ENCODE assay signal across 8 mouse cellular contexts in genomic region chr2:4917326-4918021, GRCm38 (mm10). TPM values are rescaled to one million over a fixed set of nuclear protein-coding genes. Genes with fewer than 3 reads are reported as not detected.
A peak's percentile ranks its signal among the peaks of the same experiment; 100 is the strongest.
DNase-seq lines count a peak whose midpoint lies in the region; ATAC-seq lines count a peak whose summit lies in the region.

No protein-coding gene starts in this region.

- no peaks in the 10 kb centered on the region for H3K27me3 ChIP-seq in hindbrain, embryonic 12.5 days

- H3K4me3 ChIP-seq in hindbrain, embryonic 12.5 days = no peak overlapping the region

- peak overlapping the region; percentile 19 for H3K4me2 ChIP-seq in hindbrain, embryonic 12.5 days (replicated peaks)

- H3K9ac ChIP-seq in hindbrain, embryonic 12.5 days = no peak overlapping the region

- 13% methylated on average over 8 of the region's 8 CpGs for WGBS in hindbrain, embryonic 12.5 days

- H3K27ac ChIP-seq in hindbrain, embryonic 12.5 days = no peak overlapping the region

- H3K36me3 ChIP-seq in hindbrain, embryonic 12.5 days = no peaks in the 10 kb centered on the region

- H3K9me3 ChIP-seq in hindbrain, embryonic 12.5 days (replicated peaks) = no peaks in the 10 kb centered on the region

- H3K4me1 ChIP-seq in hindbrain, embryonic 12.5 days = peaks cover 7% of the 10 kb centered on the region

- peak; percentile 84 for DNase-seq in NIH3T3 (ENCODE audit: low read depth)
- peak; percentile 64 for DNase-seq in cerebellum, adult 8-10 months
- DNase-seq in forelimb bud, embryonic 11.5 days (ENCODE audit: low read depth, low spot score) = peak; percentile 78
- DNase-seq in layer of hippocampus, postnatal 14 days (ENCODE audit: low spot score in 2 of 2) = peak; percentile 48 to 59
- DNase-seq in lung, postnatal 25 days (ENCODE audit: low spot score) = peak; percentile 59
- DNase-seq in retina, embryonic 14.5 days (ENCODE audit: low spot score) = peak; percentile 76
- DNase-seq in thymus, postnatal 36 days = peak; percentile 24 to 53

- ATAC-seq in hindbrain, embryonic 12.5 days (ENCODE audit: low FRiP score) = no peak

RNA-seq across cellular contexts. Expression of gene Phyh, which starts 1.3 kb away (rescaled TPM):
- 51.4 and 57.6 TPM in 2 replicates for polyA plus RNA-seq in hindbrain, embryonic 12.5 days (2016; fragmentation: Nextera tagmentation; extraction: Ambion mirVana)
- total RNA-seq in layer of hippocampus, postnatal 14 days (2021) = 10 to 100 TPM; 69.8 to 70.0 TPM

RNA-seq across cellular contexts. Expression of gene Sephs1, which starts 36.1 kb away (rescaled TPM):
- 109 and 111 TPM in 2 replicates for polyA plus RNA-seq in hindbrain, embryonic 12.5 days (2016; fragmentation: Nextera tagmentation; extraction: Ambion mirVana)
- total RNA-seq in layer of hippocampus, postnatal 14 days (2021) = 10 to 100 TPM; 29.1 to 34.6 TPM

RNA-seq across cellular contexts. Expression of gene Ucma, which starts 58.4 kb away (rescaled TPM):
- 0.96 and 1.9 TPM in 2 replicates for polyA plus RNA-seq in hindbrain, embryonic 12.5 days (2016; fragmentation: Nextera tagmentation; extraction: Ambion mirVana)
- total RNA-seq in layer of hippocampus, postnatal 14 days (2021) = 1 to 10 TPM; 2.8 to 3.1 TPM
